Mouse (Mus musculus): ENCODE results near the gene Adgra3.
A peak's percentile ranks its signal among the peaks of the same experiment; 100 is the strongest.

Adgra3 gene

GRCm38 (mm10) chr5:50058421-50059286 is at the start of gene Adgra3:
TSS of gene Adgra3 (minus strand) at chr5:50059006.
- DNase-seq (ENCODE audit: low spot score in 2 of 2): peak; percentile 13 to 49

GRCm38 (mm10) chr5:50083441-50083840 is 24.6 kb upstream of the Adgra3 start:
- DNase-seq (ENCODE audit: low spot score in 2 of 2): no peak

DNA sequence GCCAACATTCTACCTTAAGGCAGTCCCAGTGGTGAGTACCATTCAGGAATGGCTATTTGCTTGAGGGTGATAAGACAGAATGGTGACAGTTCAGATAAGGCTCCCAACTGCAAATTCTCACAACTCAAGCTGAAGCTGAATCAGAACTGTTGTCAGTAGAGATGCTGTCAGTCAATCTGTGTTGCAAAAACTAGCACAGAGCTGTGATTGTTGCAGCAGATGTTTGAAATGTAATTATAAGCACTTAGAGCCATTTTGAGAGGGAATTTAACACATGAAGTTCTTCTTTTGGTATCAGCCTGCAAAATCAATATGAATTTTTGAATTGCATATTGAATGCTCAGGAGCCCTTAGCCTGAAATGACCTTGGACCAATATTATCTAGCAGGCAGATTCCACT is 15.4 kb upstream of the Adgra3 start:
- peak in 1 of 2 experiments; percentile 6 for DNase-seq (ENCODE audit: low spot score in 2 of 2)

GRCm38 (mm10) chr5:50064236-50064635 is 5.4 kb upstream of the Adgra3 start:
- DNase-seq (ENCODE audit: low spot score in 2 of 2): no peak

DNA sequence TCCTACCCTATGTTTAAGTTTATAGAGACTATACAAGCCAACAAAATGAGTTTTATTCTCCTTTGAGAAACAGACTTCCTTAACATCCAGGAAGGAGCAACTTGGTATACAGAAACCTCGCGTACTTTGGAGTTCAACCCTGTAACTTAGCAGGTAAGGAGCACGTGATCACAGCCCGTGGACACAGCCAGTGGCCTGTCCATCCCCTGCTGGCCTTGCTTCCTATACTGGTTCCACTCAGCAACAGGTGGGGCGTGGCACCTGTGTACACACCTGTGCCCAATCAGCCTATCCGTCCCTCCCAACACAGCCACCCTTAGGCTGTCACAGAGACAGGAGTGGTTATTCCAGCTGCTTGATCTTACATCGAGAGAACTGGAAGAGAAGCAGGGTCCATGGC is 780 bp upstream of the Adgra3 start:
- DNase-seq (ENCODE audit: low spot score in 2 of 2): no peak

GRCm38 (mm10) chr5:50057612-50058420 is 990 bp downstream of the Adgra3 start:
- peak in 1 of 2 experiments; percentile 13 for DNase-seq (ENCODE audit: low spot score in 2 of 2)

DNA sequence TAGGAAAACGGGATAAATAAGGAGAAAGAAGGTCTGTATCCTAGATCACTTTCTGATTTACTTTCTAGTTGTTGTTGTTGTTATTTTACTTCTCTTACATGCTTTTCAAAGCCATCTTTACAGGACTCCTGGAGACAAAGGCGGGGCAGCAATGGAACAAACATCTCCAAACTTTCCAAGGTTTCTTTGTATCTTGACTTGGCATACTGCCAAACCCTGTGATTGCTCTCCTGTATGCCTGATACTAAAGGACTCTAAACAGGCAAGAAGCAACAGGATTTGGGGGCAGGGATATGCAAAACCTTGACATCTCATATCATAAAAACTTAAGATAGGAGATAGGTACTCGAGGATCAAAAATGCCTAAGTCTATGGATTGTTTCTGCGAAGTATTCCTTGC is 6.3 kb downstream of the Adgra3 start:
- DNase-seq (ENCODE audit: low spot score in 2 of 2): no peak

DNA sequence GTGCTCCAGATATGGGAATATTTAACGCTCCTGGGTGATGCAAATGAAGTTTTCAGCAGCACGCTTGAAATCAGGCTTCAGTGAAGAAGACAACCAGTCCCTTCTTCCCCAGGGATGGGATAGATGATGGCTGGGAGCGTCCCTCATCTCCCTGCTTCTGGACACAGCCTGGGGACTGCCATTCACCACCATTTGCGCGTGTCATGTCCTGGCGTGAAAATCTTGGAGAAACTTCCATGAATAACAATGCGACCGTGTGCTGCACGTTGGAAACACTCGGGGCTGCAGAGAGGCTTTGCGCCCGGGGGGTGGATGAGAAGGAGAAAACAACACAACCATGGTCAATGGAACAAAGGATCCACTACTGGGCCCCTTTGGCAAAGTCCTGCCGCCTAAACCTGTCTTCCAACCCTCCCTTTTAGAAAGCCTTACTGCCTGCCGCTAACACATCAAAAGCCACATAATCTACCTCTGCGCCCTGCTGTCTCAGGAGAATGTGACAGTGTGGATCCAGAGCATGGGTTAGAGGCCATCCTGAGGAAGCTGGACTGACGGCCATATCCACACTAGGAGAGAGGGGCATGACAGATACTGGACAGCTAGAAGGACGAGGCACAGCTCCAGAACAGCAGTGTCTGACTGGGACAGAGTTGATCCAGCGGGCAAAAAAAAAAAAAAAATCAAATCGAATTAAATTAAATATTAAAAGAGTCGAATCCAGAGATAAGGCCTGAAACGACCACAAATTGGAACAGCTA is 8.0 kb downstream of the Adgra3 start:
- DNase-seq (ENCODE audit: low spot score in 2 of 2): no peak

DNA sequence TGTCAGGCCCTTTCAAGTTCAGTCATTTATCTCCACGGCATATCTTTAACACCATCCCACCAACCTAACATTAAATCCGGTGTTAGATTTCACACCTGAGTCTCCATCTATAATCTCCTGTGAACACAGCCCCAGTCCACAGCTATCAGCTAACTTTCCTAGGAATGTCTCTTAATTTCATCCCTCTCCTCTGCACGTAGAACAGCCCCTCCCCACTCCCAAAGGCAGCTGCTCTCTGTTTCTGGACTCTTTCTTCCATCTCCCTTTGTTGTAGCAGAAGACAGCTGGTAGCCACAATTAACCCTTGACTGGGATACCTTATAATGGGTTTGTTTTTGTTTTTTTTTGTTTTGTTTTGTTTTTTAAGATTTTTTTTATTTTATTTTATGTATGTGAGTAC is 8.8 kb downstream of the Adgra3 start:
- no peak for DNase-seq (ENCODE audit: low spot score in 2 of 2)

DNA sequence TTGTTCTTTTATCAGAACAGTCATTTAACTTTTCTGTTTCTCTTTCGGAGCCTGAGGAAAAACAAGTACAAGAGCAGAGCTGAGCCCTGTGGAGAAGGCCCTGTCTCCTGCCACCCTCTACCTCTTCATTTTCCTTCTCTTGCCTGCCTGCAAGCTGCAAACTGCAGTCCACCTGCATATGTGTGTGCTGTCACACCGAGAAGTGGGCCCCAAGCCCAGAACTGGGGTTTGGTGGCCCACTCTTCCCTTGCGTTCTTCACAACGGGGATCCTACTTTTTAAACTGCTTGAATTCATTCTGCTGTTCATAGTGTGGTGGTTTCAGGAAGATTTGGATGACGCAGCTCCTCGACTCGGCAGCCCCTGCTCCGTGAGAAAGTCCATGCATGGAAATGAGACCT is 9.3 kb downstream of the Adgra3 start:
- no peak for DNase-seq (ENCODE audit: low spot score in 2 of 2)

- DNase-seq (ENCODE audit: low spot score in 2 of 2): no peak
Measured at GRCm38 (mm10) chr5:50048960-50049359, 9.8 kb downstream of the Adgra3 start.

DNA sequence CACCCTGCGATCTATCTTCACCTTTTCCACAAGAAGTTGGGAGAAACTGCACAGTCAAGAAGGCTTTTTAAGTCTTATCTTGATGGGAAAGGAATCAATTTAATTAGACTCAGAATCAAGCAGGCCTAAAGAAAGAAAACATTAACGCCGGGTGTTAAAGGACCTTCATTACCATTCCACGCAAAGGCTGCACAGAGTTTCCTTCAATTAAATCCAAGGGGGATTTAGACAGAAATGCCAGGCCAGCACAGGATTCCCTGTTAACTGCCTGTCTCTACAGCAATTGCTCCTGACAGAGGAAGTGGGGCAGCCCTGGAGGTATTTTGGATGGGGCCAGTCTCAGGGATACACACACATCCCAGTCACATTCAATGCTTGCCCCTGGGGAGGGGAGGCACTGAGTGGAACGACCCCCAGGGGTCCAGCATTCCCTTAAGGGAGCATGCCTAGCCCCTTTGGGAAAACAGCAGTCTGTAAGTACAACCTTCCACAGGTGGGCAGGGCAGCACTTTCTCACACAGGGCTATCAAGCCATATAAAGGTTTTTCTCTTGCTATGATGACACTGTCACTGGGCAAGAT is 10.4 kb downstream of the Adgra3 start:
- DNase-seq (ENCODE audit: low spot score in 2 of 2): no peak

DNA sequence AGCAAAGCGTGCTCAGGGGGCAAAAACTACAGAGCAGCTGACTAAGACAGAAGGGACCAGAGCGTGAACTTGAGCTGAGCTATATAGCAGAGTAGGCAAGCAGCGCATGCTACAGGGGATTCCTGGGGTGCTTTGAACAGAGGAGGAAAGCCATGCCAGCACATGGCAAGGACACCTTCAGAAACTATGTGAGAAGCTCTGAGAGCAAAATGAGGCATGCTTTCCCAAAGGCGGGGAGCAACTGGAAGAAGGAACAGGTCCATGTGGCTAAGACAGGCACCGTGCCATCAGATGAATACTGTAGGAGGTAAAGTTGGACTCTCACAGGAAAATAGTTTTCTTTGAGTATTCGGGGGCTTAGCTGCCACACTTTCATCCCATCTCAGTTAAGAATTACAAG is 13.6 kb downstream of the Adgra3 start:
- DNase-seq (ENCODE audit: low spot score in 2 of 2): no peak

DNA sequence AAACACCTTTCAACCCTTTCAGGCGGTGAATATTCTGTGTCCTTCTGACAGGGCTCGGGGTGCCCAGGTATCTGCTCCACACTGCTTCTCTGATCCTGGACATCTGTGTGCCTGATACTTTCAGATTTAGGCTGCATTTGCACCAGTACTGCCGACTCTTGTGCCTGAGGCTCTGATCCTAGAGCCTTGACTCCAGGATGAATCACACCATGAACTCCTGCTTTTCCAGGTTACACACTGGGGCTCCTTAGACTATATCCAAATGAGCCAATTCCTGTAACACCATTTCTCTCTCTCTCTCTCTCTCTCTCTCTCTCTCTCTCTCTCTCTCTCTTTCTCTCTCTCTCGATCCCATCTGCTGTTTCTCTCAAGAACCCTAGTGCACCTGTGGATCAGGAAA is 15.1 kb downstream of the Adgra3 start:
- no peak for DNase-seq (ENCODE audit: low spot score in 2 of 2)

GRCm38 (mm10) chr5:50042274-50042943 is 16.4 kb downstream of the Adgra3 start:
- DNase-seq (ENCODE audit: low spot score in 2 of 2): no peak

DNA sequence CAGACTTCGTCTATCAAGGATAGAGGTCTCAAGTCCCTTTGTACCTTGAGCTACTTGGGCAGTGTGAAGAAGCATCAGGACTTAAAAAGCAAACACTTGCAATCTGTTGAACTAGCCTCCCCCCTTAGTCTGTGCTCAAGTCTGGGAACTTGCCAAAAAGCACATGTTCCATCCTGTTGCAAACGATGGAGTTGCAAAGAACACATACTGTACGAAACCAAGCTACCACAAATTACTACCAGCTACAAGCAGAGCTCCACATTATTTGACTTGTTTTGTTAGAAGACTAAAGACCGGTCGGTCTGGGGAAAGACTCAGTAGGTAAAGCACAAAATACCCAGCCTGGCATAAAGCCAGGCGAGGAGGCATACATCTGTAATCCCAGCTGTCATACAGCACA is 19.3 kb downstream of the Adgra3 start:
- no peak for DNase-seq (ENCODE audit: low spot score in 2 of 2)

GRCm38 (mm10) chr5:50037666-50038065 is 21.1 kb downstream of the Adgra3 start:
- no peak for DNase-seq (ENCODE audit: low spot score in 2 of 2)

DNA sequence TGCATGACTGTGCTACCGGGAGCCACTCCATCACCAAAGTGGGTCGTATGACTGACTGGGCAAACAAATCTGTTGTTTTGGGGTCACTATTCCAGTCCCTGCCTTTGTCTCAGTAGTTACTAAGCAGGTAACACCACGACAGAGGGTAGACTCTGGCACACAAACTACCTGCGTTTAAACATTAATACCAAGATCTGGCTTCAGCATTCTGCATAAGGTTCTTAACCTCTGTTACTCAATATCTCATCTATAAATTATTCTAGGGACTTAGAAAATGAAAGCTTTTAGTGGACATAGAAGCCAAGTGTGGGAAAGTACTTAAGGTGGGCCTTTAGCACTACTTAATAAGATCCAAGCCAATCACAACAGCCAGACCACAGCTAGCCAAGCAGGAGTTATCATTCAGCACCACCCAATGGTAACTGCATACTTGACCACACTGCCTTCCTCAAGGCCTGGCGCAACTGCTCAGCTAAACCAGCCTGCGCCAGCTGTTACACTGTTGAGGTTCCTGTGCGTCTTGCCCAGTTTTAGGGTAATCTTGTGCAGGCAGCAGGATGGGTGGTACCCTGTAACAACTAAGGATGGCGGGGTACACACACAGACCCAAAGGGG is 23.8 kb downstream of the Adgra3 start:
- no peak for DNase-seq (ENCODE audit: low spot score in 2 of 2)

DNA sequence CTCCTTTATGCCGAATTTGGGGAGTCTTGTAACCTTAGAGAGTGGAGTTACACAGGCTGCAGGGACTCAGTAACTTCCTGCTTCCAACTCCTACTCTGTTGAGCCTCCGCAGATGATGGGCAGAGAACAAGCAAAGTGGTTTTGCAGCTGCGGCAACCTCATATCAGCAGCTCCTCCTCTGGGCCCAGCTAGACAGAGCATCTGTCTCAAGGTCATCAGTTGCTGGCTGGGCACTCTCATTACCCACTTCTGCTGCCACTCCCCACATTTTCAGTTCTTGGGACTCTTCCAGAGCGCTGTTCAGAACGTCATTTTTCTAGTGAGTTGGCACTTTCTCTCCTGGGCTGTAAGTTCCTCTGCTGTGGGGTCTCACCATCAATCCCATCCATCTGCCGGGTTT is 24.6 kb downstream of the Adgra3 start:
- no peak for DNase-seq (ENCODE audit: low spot score in 2 of 2)

GRCm38 (mm10) chr5:50033660-50034059 is 25.1 kb downstream of the Adgra3 start:
- DNase-seq (ENCODE audit: low spot score in 2 of 2): no peak

DNA sequence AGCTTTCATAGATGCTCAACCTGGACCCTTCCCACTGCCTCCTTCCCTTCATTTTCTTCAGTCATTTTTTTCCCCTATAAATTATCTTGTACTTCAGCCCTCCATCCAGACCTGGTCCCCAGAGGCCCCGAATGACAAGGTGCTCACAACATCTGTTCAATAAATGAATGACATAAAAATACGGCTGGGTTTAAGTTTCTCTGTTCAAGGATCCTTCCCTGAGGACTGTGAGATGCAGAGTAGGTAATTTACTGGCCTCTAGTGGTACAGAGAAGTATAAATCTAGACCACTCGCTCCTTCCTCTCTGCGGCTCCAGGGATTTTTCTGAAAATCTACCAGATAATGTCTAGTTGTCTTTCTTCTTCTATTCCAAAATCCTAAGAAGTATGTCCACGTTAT is 26.5 kb downstream of the Adgra3 start:
- DNase-seq (ENCODE audit: low spot score in 2 of 2): peak in 1 of 2 experiments; percentile 18

Data from frontal cortex, postnatal 36 days (tissue).